Mouse (Mus musculus): ENCODE data around the gene Stap1. TPM values are rescaled to one million over a fixed set of nuclear protein-coding genes. Genes with fewer than 3 reads are reported as not detected.

The Stap1 gene
- polyA plus RNA-seq, 1 experiment from 2014 or later: 3.1 TPM

GRCm38 (mm10) chr5:86084979-86085378 lies 13.4 kb downstream of the Stap1 start:
- no peak overlapping the region for H3K4me2 ChIP-seq
- H3K9me3 ChIP-seq (replicated peaks): no peaks in the 10 kb centered on the region
- 47% methylated on average over 7 of the region's 7 CpGs for WGBS (ENCODE audit: insufficient replicate concordance)
- no peaks in the 10 kb centered on the region for H3K4me1 ChIP-seq (replicated peaks)
- no peaks in the 10 kb centered on the region for H3K27me3 ChIP-seq
- no peaks in the 10 kb centered on the region for H3K36me3 ChIP-seq (replicated peaks)
- H3K27ac ChIP-seq (replicated peaks): no peak overlapping the region
- H3K4me3 ChIP-seq (replicated peaks): no peak overlapping the region
- no peak overlapping the region for H3K9ac ChIP-seq
- no peak for ATAC-seq (ENCODE audit: insufficient read depth)

- Histone ChIP-seq H3K4me2 (no peak overlapping the region), H3K27me3 (no peaks in the 10 kb centered on the region), H3K9ac (no peak overlapping the region), H3K4me3 (replicated peaks) (no peak overlapping the region), H3K36me3 (replicated peaks) (no peaks in the 10 kb centered on the region), H3K4me1 (replicated peaks) (no peaks in the 10 kb centered on the region), H3K9me3 (replicated peaks) (no peaks in the 10 kb centered on the region), H3K27ac (replicated peaks) (no peak overlapping the region)
- ATAC-seq (ENCODE audit: insufficient read depth): no peak
- 41% methylated on average over 6 of the region's 6 CpGs for WGBS (ENCODE audit: insufficient replicate concordance)
These were observed 15.2 kb downstream of the Stap1 start for GRCm38 (mm10) chr5:86086751-86087150.

GRCm38 (mm10) chr5:86094754-86095153 lies 23.2 kb downstream of the Stap1 start:
- 47% methylated on average over 9 of the region's 9 CpGs for WGBS (ENCODE audit: insufficient replicate concordance)
- Histone ChIP-seq H3K36me3 (replicated peaks) (no peaks in the 10 kb centered on the region), H3K9ac (no peak overlapping the region), H3K4me1 (replicated peaks) (0 out of 2 replicates have a peak, but pooled peaks cover 7% of the 10 kb centered on the region), H3K9me3 (replicated peaks) (no peaks in the 10 kb centered on the region), H3K4me2 (no peak overlapping the region), H3K27ac (replicated peaks) (no peak overlapping the region), H3K27me3 (no peaks in the 10 kb centered on the region), H3K4me3 (replicated peaks) (no peak overlapping the region)
- no peak for ATAC-seq (ENCODE audit: insufficient read depth)

GRCm38 (mm10) chr5:86098988-86099387 lies 27.4 kb downstream of the Stap1 start:
- H3K36me3 ChIP-seq (replicated peaks): no peaks in the 10 kb centered on the region
- 0 out of 2 replicates have a peak, but pooled peaks cover 7% of the 10 kb centered on the region for H3K4me1 ChIP-seq (replicated peaks)
- H3K9me3 ChIP-seq (replicated peaks): no peaks in the 10 kb centered on the region
- no peak overlapping the region for H3K9ac ChIP-seq
- no peaks in the 10 kb centered on the region for H3K27me3 ChIP-seq
- no peak overlapping the region for H3K4me3 ChIP-seq (replicated peaks)
- no peak overlapping the region for H3K27ac ChIP-seq (replicated peaks)
- 22% methylated on average over 3 of the region's 3 CpGs for WGBS (ENCODE audit: insufficient replicate concordance)
- H3K4me2 ChIP-seq: no peak overlapping the region
- no peak for ATAC-seq (ENCODE audit: insufficient read depth)

- Histone ChIP-seq H3K4me3 (replicated peaks) (no peak overlapping the region), H3K36me3 (replicated peaks) (no peaks in the 10 kb centered on the region), H3K4me2 (no peak overlapping the region), H3K9me3 (replicated peaks) (no peaks in the 10 kb centered on the region), H3K27ac (replicated peaks) (no peak overlapping the region), H3K9ac (no peak overlapping the region), H3K27me3 (no peaks in the 10 kb centered on the region), H3K4me1 (replicated peaks) (no peaks in the 10 kb centered on the region)
- ATAC-seq (ENCODE audit: insufficient read depth): no peak
- 44% methylated on average over 3 of the region's 3 CpGs for WGBS (ENCODE audit: insufficient replicate concordance)
These were observed 29.1 kb downstream of the Stap1 start for GRCm38 (mm10) chr5:86100621-86101020.

- H3K9ac ChIP-seq: no peak overlapping the region
- H3K4me1 ChIP-seq (replicated peaks): no peaks in the 10 kb centered on the region
- WGBS (ENCODE audit: insufficient replicate concordance): 89% methylated on average over 2 of the region's 2 CpGs
- H3K27me3 ChIP-seq: no peaks in the 10 kb centered on the region
- no peaks in the 10 kb centered on the region for H3K9me3 ChIP-seq (replicated peaks)
- H3K4me3 ChIP-seq (replicated peaks): no peak overlapping the region
- no peak overlapping the region for H3K27ac ChIP-seq (replicated peaks)
- no peak for ATAC-seq (ENCODE audit: insufficient read depth)
- no peak overlapping the region for H3K4me2 ChIP-seq
- H3K36me3 ChIP-seq (replicated peaks): no peaks in the 10 kb centered on the region
These were observed 30.6 kb downstream of the Stap1 start for GRCm38 (mm10) chr5:86102176-86102575.

- H3K4me1 ChIP-seq (replicated peaks): no peaks in the 10 kb centered on the region
- H3K27ac ChIP-seq (replicated peaks): no peak overlapping the region
- H3K9me3 ChIP-seq (replicated peaks): no peaks in the 10 kb centered on the region
- no peaks in the 10 kb centered on the region for H3K27me3 ChIP-seq
- no peak overlapping the region for H3K4me2 ChIP-seq
- no peaks in the 10 kb centered on the region for H3K36me3 ChIP-seq (replicated peaks)
- H3K9ac ChIP-seq: no peak overlapping the region
- no peak for ATAC-seq (ENCODE audit: insufficient read depth)
- no peak overlapping the region for H3K4me3 ChIP-seq (replicated peaks)
- 59% methylated on average over 2 of the region's 2 CpGs for WGBS (ENCODE audit: insufficient replicate concordance)
These were observed 35.1 kb downstream of the Stap1 start for GRCm38 (mm10) chr5:86106610-86107009.

GRCm38 (mm10) chr5:86111074-86111473 lies 39.5 kb downstream of the Stap1 start:
- H3K4me3 ChIP-seq (replicated peaks): no peak overlapping the region
- H3K4me2 ChIP-seq: no peak overlapping the region
- 62% methylated on average over 1 of the region's 1 CpGs for whole genome bisulfite sequencing (ENCODE audit: insufficient replicate concordance)
- no peak overlapping the region for H3K9ac ChIP-seq
- no peak for ATAC-seq (ENCODE audit: insufficient read depth)
- H3K36me3 ChIP-seq (replicated peaks): 0 out of 2 replicates have a peak, but pooled peaks cover 4% of the 10 kb centered on the region
- no peaks in the 10 kb centered on the region for H3K9me3 ChIP-seq (replicated peaks)
- H3K4me1 ChIP-seq (replicated peaks): no peaks in the 10 kb centered on the region
- no peak overlapping the region for H3K27ac ChIP-seq (replicated peaks)
- H3K27me3 ChIP-seq: no peaks in the 10 kb centered on the region

GRCm38 (mm10) chr5:86113037-86113436 lies 41.5 kb downstream of the Stap1 start:
- no peaks in the 10 kb centered on the region for H3K27me3 ChIP-seq
- no peak overlapping the region for H3K4me2 ChIP-seq
- H3K9ac ChIP-seq: no peak overlapping the region
- H3K4me3 ChIP-seq (replicated peaks): no peak overlapping the region
- no peak overlapping the region for H3K27ac ChIP-seq (replicated peaks)
- 0 out of 2 replicates have a peak, but pooled peaks cover 4% of the 10 kb centered on the region for H3K36me3 ChIP-seq (replicated peaks)
- H3K4me1 ChIP-seq (replicated peaks): no peaks in the 10 kb centered on the region
- ATAC-seq (ENCODE audit: insufficient read depth): no peak
- 61% methylated on average over 2 of the region's 2 CpGs for WGBS (ENCODE audit: insufficient replicate concordance)
- no peaks in the 10 kb centered on the region for H3K9me3 ChIP-seq (replicated peaks)

- Histone ChIP-seq H3K27me3 (no peaks in the 10 kb centered on the region), H3K9me3 (replicated peaks) (no peaks in the 10 kb centered on the region), H3K9ac (no peak overlapping the region), H3K4me2 (no peak overlapping the region), H3K4me3 (replicated peaks) (no peak overlapping the region), H3K36me3 (replicated peaks) (peaks cover 10% of the 10 kb centered on the region; the same call in 1 of the 2 replicates), H3K4me1 (replicated peaks) (no peaks in the 10 kb centered on the region), H3K27ac (replicated peaks) (no peak overlapping the region)
- no peak for ATAC-seq (ENCODE audit: insufficient read depth)
- 49% methylated on average over 1 of the region's 1 CpGs for WGBS (ENCODE audit: insufficient replicate concordance)
These were observed 42.5 kb downstream of the Stap1 start for GRCm38 (mm10) chr5:86113997-86114396.

- H3K36me3 ChIP-seq (replicated peaks): peaks cover 16% of the 10 kb centered on the region
- H3K4me3 ChIP-seq (replicated peaks): no peak overlapping the region
- H3K27me3 ChIP-seq: no peaks in the 10 kb centered on the region
- 72% methylated on average over 9 of the region's 9 CpGs for WGBS (ENCODE audit: insufficient replicate concordance)
- no peak for ATAC-seq (ENCODE audit: insufficient read depth)
- H3K9me3 ChIP-seq (replicated peaks): no peaks in the 10 kb centered on the region
- no peak overlapping the region for H3K4me2 ChIP-seq
- no peak overlapping the region for H3K9ac ChIP-seq
- no peak overlapping the region for H3K27ac ChIP-seq (replicated peaks)
- no peaks in the 10 kb centered on the region for H3K4me1 ChIP-seq (replicated peaks)
These were observed 47.0 kb downstream of the Stap1 start for GRCm38 (mm10) chr5:86118457-86119094.

- Histone ChIP-seq H3K9ac (no peak overlapping the region), H3K4me1 (replicated peaks) (no peaks in the 10 kb centered on the region), H3K9me3 (replicated peaks) (no peaks in the 10 kb centered on the region), H3K36me3 (replicated peaks) (peaks cover 14% of the 10 kb centered on the region), H3K4me2 (no peak overlapping the region), H3K27me3 (no peaks in the 10 kb centered on the region), H3K27ac (replicated peaks) (no peak overlapping the region), H3K4me3 (replicated peaks) (no peak overlapping the region)
- no peak for ATAC-seq (ENCODE audit: insufficient read depth)
- WGBS (ENCODE audit: insufficient replicate concordance): 75% methylated on average over 1 of the region's 1 CpGs
These were observed 57.2 kb downstream of the Stap1 start for GRCm38 (mm10) chr5:86128749-86129148.
